Mouse (Mus musculus): ENCODE results near the gene Gm14399.
A peak's percentile ranks its signal among the peaks of the same experiment; 100 is the strongest.
"Not testable (repeated sequence)": the region's sequence is repeated elsewhere in the genome, so short reads cannot be mapped to it uniquely, and the experiment has no call there.

The Gm14399 gene

DNA sequence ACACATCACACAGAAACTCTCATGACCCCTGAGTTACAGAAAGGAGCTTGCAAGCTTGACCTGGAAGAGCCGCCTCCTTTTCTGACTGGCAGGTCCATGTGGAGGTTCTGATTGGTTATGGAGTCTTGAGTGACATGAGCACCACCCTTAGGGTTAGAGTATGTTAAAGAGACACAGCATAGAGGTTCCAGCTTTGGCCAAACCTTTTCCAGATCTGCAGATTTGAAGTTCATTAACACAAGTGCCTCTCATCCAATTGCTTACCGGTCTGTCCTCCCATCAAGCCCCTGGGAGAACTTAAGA lies at the start of gene Gm14399:
Gene Gm14399 (minus strand): TSS at position 20 of the 303 bp plus-strand sequence.
- DNase-seq = not testable (repeated sequence)

DNA sequence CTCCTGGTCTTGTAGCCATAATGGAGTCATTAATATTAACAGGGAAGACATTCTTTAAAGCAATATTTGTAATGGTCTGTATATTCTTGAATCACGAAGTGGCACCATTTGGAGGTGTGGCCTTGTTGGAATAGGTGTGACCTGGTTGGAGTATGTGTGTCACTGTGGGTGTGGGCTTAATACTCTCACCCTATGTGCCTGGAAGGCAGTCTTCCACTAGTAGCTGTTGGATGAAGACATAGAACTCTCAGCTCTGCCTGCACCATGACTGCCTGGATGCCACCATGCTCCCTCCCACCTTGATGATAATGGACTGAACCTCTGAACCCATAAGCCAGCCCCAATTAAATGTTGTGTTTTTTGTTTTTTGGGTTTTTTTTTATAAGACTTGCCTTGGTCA lies 37.2 kb upstream of the Gm14399 start:
- not testable (repeated sequence) for DNase-seq

DNA sequence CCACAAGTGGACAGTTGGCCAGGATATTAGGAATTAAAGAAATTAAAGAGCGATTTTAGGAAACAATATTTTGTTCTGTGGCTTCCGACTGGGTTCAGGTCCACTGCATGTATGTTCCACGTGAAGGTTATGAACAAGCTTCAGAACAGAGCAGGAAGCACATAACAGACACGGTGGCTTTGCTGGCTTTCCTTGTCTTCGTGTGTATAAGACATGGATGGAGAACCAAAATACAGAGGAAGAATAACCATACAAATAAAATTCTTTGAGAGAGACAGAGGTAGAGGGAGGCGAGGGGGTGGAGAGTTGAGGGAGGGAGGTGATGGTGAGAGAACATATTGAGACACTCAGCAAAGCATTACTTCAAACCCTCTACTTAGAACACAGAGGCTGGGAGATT lies 34.5 kb upstream of the Gm14399 start:
- no peak for DNase-seq

DNA sequence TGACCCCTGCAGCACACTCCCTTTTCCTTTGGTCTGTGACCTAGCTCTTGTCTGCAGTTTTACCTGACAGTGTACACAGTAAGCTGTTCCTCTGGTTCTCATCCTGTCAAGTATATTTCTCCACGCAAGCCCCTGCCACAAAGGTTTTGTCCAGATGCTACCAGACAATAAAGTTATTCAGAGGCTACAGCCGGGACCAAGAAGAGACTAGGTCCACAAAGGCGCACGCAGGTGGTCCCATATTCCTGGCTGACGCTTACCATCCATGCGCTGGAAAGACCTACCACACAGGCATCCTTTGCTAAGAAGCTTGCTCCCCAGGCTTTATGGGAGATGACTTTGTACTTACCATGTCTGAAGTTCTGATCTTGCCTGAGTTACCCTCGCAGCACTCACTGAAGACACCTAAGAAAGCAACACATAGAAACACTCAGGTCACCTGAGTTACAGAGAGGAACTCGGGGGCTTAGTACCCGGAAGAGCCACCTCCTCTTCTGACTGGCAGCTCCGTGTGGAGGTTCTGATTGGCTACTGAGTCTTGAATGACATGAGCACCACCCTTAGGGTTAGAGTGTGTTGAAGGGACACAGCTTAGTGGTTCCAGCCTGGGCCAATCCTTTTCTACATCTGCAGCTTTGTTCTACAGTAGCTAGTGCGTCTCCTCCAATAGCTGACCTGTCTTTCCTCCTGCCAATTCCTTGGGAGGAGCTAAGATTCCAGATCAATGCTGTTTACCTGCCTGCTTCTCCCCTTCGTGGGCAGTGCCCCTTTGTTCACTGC lies 33.8 kb upstream of the Gm14399 start, which contains the start of gene Gm14443:
Gene Gm14443 (minus strand): TSS at position 471 of the 780 bp plus-strand sequence.
- not testable (repeated sequence) for DNase-seq

DNA sequence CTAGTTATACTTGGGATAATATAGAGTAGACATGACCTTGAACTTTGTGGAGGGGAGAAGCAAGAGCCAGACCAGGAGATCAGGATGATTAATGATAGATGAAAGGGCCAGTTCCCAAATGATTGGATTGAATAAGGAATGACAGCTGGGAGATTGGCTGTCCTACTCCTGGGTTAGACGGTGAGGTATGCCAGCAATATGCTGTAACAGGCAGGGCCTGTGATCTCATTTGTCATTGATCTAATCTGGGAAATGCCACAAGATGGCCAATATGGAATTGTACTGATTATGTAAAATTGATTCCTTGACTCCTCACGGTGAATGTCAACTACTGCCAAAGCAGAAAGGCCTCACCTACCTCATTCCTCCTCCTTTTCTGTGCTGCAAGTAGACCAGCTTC lies 32.2 kb upstream of the Gm14399 start:
- DNase-seq = not testable (repeated sequence)

DNA sequence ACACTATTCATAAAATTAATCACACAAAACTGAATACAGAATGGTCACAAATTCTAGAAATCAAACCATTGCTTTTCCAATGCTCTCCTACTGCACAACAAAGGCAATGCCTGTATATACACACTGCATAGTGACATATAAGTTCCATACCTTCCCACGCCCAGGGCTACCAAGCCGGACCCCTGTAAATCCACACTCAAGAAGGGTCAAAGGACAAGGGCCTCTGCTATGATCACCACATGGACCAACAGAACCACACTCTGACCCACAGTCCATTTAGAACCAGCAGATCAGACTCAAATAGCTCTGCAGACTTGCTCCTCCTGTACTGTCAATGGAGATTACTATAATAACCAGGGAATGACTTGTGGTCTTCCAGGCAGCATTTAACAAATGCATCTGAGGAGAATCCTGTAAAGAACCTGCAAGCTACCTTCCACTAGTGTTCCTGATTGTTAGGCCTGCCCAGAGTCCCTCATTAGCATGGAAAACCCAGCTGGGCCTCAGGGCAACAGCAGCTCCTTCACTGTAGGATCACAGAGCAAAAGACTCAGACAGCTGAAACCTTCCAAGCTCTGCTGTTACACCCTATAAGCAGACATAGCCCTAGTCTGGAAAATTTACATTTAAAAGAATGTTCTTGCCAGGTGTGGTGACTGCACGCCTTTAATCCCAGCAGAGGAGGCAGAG lies 31.2 kb upstream of the Gm14399 start:
- not testable (repeated sequence) for DNase-seq

DNA sequence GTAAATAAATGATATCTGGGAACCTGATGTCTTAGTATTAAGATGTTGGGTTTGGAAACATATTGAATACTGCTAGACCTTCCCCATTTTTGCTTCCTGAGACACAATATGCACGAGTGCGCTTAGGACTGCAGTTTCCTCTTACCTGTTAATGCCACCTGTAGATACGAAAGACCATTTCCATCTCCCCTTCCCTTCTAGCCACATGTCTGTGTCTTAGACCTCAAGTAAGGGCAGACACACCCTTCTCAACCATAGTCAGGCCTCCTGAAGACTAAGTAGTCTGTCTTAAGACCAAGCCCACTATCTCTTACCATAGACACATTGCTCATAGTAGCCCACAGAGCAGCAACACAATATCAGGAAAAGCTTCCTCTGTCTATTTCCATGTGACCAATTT lies 30.3 kb upstream of the Gm14399 start:
- no peak for DNase-seq

DNA sequence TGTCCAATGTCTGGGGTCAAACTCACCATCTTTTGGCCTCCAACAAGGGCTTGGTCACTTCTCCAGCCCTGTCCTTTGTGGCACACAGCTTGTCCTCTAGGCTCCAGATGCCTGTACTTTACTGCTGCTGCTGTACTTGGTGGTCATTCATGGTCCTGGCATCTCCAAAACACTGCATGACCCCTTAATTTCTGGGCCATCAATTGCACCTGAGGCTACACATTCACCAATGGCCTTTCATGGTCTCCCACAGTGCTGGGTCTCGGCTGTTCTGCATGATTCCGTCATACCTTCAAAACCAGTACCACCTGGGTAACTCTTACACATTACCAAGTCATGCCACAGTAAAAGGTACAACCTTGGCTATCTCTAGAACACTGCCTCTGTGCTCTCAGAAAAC lies 25.1 kb upstream of the Gm14399 start:
- not testable (repeated sequence) for DNase-seq

DNA sequence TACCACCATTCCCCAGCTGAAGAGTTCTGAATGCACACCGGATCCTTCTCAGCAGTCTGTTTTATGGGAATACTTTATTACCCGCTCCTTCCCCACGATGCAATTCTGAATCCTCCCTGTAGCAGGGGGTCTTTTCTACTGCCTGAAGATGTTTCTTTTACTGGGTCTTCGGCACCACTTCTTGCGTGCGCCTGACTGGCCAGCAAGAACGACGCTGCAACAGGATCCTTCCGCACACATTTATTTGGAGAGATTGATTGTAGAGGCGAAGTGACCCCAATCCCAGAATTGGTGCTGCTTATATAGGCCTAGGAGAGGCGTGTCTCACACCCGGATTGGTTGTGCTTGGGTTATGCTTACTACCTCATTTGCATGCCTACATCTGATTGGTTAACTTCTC lies 23.3 kb upstream of the Gm14399 start:
- not testable (repeated sequence) for DNase-seq

DNA sequence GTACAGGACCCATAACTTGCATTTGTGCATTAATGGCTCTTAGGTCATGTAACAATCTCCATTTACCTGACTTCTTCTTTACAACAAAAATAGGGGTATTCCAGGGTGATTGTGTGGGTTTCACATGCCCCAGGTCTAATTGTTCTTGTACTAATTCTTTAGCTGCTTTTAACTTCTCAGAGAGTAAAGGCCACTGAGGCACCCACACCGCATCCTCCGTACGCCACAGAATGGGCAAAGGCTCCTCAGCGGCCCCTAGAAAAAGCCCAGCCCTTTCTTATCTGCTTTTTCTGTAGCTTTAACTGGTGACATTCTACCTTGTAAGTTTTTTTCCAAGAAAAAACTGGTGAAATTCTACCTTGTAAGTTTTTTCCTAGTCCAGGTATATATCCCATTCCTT lies 19.6 kb upstream of the Gm14399 start:
- not testable (repeated sequence) for DNase-seq

DNA sequence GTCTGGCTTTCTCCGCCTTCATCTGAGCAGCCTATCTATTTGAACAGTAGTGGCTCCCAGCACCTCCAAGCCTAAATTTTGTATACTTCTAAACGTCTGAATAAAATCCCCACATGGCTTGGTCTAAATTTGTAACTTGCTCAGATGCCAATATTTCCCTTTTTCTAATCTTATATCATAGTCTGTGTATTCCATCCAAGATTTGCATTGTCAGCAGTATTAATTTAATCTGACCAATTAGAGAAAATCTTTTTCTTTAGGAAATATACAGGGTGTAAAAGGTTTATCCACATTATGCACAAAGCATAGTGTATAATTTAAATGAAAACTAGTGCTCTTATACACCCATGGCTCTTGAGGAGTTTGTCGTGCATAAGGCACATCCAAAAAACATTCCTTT lies 16.8 kb upstream of the Gm14399 start:
- DNase-seq = no peak

DNA sequence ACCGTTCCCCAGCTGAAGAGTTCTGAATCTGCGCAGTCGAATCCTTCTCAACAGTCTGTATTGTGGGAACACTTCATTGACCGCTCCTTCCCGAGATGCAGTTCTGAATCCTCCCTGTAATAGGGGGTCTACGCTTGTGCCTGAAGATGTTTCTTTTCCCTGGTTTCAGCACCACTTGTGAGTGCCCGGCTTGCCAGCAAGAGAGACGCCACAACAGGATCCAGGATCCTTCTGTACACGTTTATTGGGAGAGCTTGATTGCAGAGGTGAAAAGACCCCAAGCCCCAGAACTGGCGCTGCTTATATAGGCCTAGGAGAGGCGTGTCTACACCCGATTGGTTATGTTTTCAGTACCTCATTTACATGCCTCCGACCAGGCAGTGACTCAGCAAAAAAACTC lies 14.9 kb upstream of the Gm14399 start:
- DNase-seq = no peak

DNA sequence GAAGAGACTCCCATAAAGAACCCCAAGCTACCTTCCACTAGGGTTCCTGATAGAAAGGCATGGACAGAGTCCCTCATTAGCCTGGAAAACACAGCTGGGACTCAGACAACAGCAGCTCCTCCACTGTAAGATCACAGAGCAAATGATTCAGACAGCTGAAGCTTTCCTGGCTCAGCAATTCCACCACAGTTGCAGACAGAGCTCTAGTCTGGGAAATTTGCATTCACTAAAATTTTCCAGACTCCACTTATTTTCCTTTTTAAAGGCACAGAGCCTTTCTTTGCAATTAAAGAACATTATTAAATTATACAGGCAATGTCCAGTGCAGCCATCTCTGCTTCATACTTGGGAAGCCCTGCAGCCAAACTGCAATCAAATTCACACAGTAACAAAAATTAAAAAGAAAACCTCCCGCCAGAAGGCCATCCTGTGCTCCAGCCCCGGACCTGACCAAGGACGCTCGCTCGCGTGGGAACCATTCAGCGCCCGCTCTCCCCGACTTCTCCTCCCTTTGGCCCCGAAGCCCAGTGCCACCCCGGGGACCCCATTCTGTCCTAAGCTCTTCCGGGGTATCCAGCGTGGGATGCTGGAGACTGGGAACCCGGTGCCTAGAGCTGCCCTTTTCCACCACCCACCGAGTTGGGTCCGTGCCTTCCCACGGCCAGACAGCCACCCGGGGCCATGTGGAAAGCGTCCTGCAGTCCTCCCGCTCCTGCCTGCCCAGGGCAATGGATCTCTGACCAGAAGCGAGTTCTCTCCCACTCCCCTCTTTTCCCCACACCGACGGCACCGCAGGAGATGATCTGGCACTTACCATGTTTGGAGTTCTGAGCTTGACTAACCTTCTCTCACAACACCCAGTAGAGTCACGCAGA lies 457 bp downstream of the Gm14399 start:
- DNase-seq = peak; percentile 13 to 17

DNA sequence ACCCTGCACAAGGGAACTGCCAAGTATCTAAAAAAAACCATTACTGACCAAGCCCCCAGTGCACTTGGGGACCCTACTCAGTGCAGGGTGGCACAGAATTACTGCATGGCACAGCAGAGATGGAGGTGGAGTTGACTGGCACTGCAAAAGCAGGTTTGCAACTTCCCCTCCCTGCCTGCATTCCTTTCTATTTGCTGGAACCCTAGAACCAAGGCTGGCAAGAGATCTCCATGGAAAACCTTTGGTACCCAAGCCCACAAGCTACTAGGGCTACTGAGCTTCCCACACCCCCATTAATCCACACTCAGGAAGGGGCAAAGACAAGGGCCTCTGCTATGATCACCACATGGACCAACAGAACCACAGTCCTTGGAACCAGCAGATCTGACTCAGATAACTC lies 1.2 kb downstream of the Gm14399 start:
- not testable (repeated sequence) for DNase-seq

Measured in thymus, postnatal 36 days (tissue).